Mouse (Mus musculus) bone marrow, adult 2 months (tissue): Measurements from ENCODE around the gene Fam229b.

Experiments used
- CTCF ChIP-seq: fragments of 200-500 bp; IDR thresholded peaks from 2 replicates; pipeline ENCODE4 v1.5.1; 2011; ENCODE audit warnings: low read length, control low read depth; ENCODE audit not compliant: control insufficient read depth, insufficient read depth
- POLR2A ChIP-seq: fragments of 200-500 bp; IDR thresholded peaks from 2 replicates; pipeline ENCODE4 v1.6.1; 2011; ENCODE audit warnings: low read depth, mild to moderate bottlenecking, control low read depth, low read length, borderline replicate concordance; ENCODE audit not compliant: control insufficient read depth

DNA sequence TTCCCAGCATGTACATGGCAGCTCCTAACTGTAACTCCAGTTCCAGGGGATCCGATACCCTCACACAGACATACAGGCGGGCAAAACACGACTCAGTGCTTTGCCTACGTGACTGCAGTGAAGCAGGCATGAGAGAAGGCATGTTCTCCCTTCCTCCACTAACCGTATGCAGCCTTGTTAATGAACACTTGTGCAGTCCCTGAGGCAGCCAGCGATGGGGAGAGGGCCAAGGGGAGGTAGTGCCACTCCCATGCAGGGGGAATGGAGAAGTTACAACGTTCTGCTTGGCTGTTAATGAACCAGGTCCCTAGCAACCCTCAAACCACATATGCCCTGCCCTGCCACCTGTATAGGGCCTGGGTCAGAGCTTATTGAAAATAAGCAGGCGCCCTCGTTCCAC lies 35.9 kb upstream of the Fam229b start:
- TF ChIP-seq CTCF (no peak), POLR2A (no peak)
